Mouse (Mus musculus) adrenal gland, adult (tissue): ENCODE results near the gene Agrp.
"Not testable (repeated sequence)": the region's sequence is repeated elsewhere in the genome, so short reads cannot be mapped to it uniquely, and the experiment has no call there.

Source experiments
- DNase-seq, 2 experiments: peaks; one replicate each; pipeline ENCODE4 v3.0.0; 2022 to 2023; ENCODE audit warnings: low spot score in 1 of 2; ENCODE audit not compliant: inconsistent age in 2 of 2

Agrp gene

GRCm38 (mm10) chr8:105602540-105602939, 34.7 kb downstream of the Agrp start:
- not testable (repeated sequence) for DNase-seq

- DNase-seq: peak; percentile 61 to 70
Observed at GRCm38 (mm10) chr8:105601301-105601700, 35.9 kb downstream of the Agrp start.

DNA sequence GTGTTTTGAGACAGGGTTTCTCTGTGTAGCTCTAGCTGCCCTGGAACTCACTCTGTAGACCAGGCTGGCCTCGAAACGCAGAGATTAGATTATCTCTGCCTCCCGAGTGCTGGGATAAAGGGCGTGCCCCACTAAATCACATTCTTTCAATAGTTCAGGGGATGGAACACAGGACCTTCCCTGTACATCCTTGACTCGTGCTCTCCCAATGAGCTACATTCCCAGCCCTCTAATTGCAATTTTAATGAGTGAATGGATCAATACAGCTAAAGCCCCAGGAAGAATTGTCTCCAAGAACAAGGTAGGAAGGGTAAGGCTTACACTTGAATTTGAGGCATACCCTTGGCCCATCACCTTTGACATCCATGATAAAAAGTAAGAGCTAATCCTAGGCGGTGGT, 38.4 kb downstream of the Agrp start:
- no peak for DNase-seq

GRCm38 (mm10) chr8:105596362-105597034, 40.7 kb downstream of the Agrp start:
- peak; percentile 80 to 95 for DNase-seq

DNA sequence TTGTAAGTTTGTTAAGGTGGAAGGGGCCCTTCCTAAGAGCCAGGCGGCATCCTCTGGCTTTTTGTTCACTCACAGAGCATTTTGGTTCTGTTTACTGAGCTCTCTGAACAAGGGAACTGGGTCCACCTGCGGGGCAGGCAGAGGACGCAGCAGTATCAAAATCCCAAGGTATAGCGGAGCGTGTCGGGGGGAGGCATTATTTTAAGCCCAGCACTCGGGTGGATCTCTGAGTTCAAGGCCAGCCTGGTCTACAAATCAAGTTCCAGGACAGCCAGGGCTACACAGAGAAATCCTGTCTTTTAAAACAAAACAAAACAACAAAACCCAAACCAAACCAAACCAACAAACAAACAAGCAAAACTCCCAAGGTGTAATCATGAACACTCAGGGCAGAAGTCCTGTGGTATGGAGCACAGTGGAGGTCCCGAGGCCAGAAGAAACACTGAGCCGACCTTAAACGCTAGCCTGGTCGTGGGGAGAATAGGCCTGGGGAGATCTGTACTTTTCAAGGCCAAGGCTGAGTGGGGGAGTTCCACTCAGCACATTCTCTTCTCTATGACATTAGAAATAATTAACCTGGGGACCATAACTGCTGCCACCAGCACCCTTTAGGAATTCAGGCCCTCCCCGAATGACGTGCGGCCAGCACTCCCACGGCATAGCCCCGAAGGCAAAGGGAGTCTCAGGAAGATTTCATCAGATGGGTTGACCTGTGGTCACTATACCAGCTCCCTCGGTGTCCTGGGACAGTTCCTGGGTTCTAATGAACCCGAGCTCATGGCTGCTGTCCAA, 42.5 kb downstream of the Agrp start:
- peak; percentile 57 to 62 for DNase-seq

DNA sequence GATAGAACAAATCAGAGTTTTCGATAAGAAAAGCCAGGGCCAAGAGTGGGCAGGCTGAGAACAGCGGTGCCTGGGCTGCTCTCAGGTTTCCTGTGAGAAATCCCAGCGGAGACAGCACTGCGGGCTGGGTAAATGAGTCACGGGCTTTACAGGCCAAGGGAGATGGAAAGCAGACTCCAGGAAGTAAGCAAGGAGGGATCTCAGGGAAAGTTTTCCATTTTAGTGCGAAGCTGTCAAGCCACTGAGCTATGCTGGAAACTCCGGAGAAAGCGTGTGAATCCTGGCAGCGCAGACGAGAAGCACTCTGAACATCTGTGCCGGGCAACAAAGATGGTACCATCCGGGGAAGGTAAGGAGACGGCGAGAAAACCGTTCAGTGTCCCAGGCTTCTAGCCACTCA, 43.3 kb downstream of the Agrp start:
- peak; percentile 65 to 83 for DNase-seq

DNA sequence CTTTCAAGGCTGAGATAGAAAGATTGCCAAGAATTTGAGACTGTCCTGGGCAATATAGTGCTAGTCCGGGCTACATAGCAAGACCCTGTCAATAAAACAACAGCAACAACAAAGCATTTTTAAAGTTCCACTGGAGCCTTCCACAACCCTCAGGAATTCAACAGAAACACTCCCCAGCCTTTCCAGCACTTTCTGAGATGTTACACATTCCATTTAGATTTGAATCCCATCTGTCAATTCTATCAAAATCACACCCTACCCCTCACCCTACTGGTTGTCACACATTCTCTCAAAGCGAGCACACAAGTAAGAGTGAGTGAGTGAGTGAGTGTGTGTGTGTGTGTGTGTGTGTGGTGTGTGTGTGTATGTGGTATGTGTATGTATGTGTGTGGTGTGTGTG, 44.8 kb downstream of the Agrp start:
- no peak for DNase-seq

GRCm38 (mm10) chr8:105579719-105580118, 57.5 kb downstream of the Agrp start:
- no peak for DNase-seq

- DNase-seq: no peak
Observed at GRCm38 (mm10) chr8:105575538-105575937, 61.7 kb downstream of the Agrp start.

GRCm38 (mm10) chr8:105574741-105575140, 62.5 kb downstream of the Agrp start:
- DNase-seq: no peak

- DNase-seq: peak in 1 of 2 experiments; percentile 59
Observed at GRCm38 (mm10) chr8:105573427-105573826, 63.8 kb downstream of the Agrp start.

GRCm38 (mm10) chr8:105571810-105572209, 65.4 kb downstream of the Agrp start:
- no peak for DNase-seq

DNA sequence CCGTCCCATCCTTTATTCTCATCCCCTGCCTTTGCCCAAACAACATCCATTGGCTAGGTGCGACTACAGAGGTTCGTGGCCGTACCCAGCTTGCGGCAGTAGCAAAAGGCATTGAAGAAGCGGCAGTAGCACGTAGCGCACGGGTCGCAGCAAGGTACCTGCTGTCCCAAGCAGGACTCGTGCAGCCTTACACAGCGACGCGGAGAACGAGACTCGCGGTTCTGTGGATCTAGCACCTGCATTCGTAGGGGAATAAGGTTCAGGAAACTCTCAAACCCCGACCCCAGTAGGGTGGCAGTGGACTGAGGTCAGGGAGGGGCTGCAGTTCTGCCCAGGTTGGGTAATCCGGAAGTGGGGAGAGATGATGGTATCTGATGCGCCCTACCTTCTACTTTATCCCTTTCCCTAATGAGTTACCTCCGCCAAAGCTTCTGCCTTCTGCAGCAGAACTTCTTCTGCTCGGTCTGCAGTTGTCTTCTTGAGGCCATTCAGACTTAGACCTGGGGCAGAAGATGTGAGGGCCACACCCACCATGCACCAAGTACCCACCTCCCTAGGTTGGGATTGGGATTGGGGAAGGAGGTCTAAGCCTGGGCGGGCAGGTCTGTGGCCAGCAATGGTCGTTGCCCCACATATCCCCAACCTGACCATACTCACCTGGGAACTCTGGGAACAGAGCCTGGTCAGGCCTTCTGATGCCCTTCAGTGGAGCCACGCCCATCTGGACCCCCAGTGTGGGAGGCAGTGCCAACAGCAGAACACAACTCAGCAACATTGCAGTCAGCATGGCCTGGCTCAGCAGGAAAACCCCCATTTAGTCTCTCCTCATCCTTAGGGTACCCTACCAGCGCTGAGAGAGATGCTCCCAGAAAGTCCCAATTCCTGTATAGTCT, 70.2 kb downstream of the Agrp start:
- peak; percentile 51 to 54 for DNase-seq

DNA sequence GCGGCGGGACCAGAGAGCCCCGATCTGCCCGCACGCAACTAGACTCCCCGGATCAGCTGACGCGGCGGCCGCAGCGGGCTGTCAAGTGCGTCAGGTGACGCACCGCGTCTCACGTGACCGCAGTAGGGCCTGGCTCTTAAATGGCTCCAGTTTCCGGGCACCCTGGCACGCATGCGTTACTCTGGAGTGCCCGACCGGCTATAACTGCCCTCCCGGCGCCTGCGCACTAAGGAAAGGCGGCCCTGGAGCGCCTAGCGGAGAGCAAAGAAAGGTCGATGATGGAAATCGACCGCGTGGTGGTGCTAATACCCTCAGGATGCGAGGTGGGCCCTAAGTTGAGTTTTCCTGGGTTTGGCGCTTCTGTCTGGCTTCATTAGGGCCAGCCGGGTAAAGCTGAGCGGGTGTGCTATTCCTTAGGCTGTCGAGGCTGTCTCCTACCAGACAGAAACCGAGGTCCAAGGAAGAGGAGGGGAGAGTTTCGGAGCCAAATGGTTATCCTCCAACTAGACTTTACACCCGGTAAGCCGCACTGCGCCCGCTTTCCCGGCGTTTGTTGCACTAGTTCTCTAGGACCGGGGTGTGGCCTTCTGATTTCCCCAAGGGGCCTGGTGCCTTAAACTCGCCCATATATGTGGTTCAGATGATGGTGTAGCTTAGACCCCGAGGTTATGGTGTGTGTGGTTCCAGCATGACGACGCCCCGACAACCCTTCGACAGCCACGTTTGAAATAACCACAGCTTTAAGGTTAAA, 71.1 kb downstream of the Agrp start, which contains the start of gene Atp6v0d1:
Gene Atp6v0d1 (minus strand): TSS at position 96 of the 751 bp plus-strand sequence.
- DNase-seq: peak; percentile 100

GRCm38 (mm10) chr8:105565401-105565881, 71.8 kb downstream of the Agrp start:
- DNase-seq: no peak

DNA sequence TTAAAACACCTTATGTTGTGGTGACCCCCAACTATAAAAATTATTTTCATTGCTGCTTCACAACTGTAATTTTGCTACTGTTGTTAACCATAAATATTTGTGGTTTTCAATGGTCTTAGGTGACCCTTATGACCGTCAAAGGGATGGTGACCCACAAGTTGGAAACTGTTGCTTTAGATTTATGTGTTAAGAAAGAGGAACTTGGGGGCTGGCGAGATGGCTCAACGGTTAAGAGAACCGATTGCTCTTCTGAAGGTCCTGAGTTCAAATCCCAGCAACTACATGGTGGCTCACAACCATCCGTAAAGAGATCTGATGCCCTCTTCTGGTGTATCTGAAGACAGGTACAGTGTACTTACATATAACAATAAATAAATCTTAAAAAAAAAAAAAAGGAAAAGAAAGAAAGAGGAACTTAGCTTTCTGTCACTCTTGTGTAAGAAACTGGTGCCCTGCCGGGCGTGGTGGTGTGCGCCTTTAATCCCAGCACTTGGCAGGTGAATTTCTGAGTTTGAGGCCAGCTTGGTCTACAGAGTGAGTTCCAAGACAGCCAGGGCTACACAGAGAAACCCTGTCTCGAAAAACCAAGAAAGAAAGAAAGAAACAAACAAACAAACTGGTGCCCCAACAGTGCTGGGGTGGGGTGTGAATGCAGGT, 72.5 kb downstream of the Agrp start:
- peak in 1 of 2 experiments; percentile 48 for DNase-seq

- no peak for DNase-seq
Observed at GRCm38 (mm10) chr8:105563871-105564270, 73.3 kb downstream of the Agrp start.

- DNase-seq: no peak
Observed at GRCm38 (mm10) chr8:105562863-105563262, 74.3 kb downstream of the Agrp start.

GRCm38 (mm10) chr8:105555230-105555629, 82.0 kb downstream of the Agrp start:
- DNase-seq: no peak

DNA sequence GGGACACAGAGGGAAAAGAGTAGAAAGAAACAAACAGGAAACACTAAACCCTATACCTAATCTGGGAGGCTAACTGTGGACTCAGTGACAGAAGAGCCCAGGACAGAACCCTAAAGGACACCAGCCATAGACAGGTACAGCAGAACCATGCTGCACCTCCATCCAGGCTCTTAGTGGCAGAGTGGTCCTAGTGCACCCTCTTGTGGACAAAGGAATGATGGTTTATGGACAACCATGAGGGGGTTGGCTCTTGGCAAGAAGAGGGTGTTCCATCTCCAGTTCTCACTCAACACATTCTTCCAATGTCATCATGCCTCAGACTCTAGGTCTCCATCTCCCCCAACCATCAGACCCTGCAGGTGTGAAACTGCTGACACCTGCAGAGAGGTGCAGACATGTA, 83.1 kb downstream of the Agrp start:
- peak; percentile 63 to 91 for DNase-seq
